Mouse (Mus musculus) WW6 (cell line): ENCODE measurements at regions not wholly inside any gene's neighbourhood (a gene's known extent, or its start where the extent isn't known, plus 50 kb on each side); places are given as distances from the start of the nearest gene placed in this dataset.
"Not testable (repeated sequence)": the region's sequence is repeated elsewhere in the genome, so short reads cannot be mapped to it uniquely, and the experiment has no call there.

Source experiments
- DNase-seq: peaks from one replicate; pipeline ENCODE4 v3.0.0-alpha.2; 2013; ENCODE audit warnings: low read depth, low spot score

DNA sequence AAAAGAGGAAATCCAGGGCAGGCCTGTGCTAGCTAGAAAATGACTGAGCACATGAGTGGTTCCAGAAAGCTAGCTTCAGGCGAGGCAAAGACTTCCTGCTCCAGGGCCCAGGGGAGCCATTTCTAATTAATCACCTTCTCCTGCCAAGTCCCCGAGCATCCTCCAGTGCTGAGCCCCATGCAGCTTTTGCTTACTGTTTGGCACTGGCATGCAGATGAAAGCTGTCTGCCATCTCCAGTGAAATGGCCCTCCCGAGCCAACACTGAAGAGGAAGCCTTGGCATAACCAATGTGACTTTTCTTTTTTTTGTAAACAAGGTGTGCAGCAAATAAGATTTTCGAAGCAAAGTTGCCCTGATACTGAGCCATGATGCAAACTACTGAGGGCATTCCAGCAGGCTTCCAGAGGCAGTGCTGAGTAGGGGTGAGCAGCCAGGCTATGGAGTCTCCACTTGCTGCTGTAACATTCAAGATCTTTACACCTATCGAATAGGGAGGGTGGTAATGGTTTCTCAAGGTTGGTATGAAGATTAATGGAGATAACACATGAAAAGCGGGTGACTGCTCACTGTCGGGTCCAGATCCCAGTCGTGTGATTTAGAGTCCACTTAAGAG lies 125.4 kb upstream of the Immp2l start:
- no peak for DNase-seq

DNA sequence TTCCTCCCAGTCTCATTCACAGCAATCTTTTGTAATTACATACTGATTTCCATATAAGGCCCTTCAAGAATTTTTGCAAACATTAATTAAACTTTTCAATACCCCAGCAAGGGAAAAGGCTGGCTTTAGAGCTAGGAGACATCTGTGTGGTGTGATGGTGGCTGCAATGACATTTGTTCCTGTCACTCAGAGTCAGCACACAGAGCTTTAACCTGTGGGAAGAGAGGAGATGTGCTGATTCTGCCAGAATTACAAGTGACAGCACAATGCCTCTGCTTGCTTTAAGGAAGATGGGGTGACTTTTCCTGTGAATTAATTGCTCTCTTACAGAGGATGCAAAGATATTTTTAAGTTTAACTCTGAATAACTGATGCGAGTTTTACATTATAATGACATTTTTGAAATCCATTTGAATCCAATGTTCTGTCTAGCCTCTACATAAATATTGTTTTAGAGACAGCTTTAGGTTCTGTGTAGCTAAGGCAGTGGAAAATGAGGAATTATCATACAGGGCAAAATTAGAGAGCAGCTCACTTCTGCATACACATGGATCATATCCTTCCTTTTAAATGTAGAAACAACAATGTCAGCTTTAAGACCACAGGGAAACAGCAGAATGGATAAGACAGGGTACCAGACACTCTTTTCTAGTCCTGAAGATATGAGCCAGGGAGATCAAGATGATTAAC lies 118.1 kb upstream of the Immp2l start:
- DNase-seq, result no peak

DNA sequence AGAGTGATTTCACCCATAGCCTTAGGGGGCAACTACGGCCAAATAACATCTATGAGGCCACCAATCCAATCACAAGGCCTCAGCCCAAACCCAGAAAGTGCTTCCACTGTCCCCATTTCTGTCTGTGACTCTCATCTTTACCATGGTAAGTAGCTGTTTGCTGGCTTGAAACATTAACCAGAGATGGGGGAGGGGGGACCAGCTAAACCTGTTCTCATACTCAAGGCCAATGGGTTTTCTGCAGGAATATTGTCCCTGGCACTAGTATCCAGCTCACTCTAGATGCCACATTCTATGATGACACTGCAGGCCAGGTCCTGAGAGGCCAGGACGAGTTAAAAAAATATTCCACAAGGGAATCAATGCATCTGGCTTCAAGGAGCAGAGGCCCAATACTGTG lies 117.1 kb upstream of the Immp2l start:
- DNase-seq, result no peak

GRCm38 (mm10) chr12:40908809-40909795 lies 114.8 kb upstream of the Immp2l start:
- DNase-seq, result no peak

GRCm38 (mm10) chr12:40917486-40917885 lies 106.4 kb upstream of the Immp2l start:
- peak; percentile 62 for DNase-seq

DNA sequence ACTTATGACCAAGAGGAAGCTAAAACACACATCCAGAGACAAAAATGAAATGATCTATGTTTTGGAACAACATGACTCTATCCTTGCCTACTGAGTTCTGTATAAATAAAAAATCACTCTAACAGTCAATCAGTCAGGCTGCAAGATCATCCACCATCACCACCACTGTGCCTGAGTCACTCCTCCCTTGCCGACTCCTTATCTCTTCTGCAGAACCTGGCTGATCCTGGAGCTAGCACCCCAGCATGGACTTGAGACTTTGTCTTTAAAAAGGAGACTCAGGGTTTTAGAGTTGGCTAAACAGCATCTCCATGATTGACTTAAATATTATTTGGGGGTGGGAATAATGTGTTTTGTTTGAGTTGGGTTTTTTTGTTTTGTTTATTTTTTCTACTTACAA lies 101.9 kb upstream of the Immp2l start:
- DNase-seq, result no peak

GRCm38 (mm10) chr12:40926681-40927080 lies 97.2 kb upstream of the Immp2l start:
- no peak for DNase-seq

DNA sequence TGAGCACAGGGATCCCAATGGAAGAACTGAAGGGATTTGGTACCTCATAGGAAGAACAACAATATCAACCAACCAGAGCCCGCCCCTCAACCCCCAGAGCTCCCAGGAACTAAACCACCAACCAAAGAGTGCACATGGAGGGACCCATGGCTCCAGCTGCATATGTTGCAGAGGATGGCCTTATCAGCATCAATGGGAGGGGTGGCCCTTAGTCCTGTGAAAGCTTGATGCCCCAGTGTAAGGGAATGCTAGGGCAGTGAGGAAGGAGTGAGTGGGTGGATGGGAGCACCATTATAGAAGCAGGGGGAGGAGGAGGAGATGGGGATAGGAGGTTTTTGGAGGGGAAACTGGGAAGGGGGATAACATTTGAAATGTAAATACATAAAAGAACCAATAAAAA lies 94.5 kb upstream of the Immp2l start:
- DNase-seq, result not testable (repeated sequence)

GRCm38 (mm10) chr12:40935098-40935759 lies 88.7 kb upstream of the Immp2l start:
- DNase-seq, result no peak

DNA sequence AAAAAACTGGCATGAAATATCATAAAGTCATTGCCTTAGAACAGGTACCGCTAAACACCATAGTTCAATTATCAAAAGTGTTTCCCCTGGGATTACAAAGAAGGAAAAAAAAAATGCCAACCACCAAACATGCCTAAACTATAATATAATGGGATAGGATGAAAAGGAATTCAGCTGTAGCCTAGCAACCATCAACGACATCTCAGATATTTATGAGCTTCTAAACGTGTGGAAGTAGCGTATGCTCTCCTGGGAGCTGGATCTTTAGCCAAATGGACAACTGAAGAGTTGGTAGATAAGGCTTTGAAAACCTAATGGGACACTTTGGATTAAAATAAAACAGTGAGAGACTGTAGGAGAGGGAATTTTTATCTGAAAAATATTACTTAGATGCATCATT lies 86.9 kb upstream of the Immp2l start:
- DNase-seq, result no peak

- no peak for DNase-seq
Observed at GRCm38 (mm10) chr12:40946888-40947287, 77.0 kb upstream of the Immp2l start.

DNA sequence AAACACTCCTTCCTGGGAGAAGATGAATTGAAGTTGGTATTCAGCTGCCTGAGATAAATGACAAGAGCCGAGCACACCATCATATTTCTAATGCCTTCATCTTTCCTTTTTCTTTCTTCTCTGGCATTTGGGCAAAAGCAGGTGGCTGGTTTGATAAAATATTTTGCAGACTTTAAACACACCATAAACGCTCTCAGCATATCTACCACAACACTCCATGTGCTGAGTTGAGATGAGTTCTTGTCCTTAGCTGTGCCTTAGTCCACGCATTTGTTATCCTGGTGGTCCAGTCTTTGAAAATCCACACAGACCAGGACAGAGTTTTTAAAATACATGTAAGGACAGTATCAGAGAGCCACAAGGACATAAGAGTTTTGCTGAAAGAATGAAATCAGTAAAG lies 74.3 kb upstream of the Immp2l start:
- DNase-seq, result no peak

DNA sequence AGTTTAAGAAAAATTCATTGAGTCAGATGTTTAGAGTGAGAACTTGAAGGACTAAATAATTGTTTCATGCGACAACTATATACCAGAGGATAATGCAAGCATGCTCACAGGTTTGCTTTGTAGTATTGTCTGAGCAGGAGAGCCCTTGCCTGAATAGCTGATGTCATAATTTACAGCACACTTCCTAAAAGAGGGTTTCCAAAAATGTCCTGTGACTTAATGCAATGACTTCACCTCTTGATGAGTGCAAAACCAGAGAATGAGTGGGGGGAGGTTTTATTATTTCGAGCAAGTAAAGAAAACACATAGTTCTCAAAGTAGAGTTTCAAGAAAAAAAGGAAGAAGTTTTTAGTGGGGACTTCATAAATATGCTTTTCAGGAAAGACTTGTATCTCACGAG lies 65.4 kb upstream of the Immp2l start:
- no peak for DNase-seq

DNA sequence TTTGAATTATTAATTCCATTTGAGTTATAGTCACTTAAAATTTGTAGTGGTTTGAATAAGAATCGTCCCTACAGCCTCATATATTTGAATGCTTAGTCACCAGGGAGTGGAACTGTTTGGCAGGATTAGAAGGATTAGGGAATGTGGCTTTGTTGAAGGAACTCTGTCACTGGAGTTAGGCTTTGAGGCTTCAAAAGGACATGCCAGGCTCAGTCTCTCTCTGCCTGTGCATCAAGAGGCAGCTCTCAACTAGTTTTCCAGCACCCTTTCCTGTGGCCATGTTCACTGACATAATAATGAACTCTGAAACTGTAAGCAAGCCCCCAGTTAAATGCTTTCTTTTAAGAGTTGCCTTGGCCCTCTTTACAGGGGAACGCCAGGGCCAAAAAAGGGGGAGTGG lies 58.9 kb upstream of the Immp2l start:
- DNase-seq, result no peak

DNA sequence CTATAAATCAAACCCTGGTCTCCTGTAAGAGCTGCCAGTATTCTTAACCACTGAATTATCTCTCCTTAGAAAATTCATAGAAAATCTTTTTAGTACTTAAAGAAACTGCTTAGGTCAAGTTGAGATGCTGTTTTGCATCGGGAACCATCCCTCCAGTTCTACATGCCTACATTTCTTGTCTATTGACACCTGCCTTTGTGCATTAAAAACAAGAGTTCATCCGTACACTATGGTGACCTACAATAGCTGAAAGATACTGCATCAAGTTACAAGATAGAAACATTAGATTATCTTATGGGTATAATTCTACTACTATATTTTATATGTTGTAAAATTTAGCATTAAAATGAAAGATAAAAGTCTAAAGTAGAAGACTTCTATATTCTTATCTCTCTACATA lies 57.6 kb upstream of the Immp2l start:
- no peak for DNase-seq

GRCm38 (mm10) chr12:40966723-40967122 lies 57.2 kb upstream of the Immp2l start:
- DNase-seq, result not testable (repeated sequence)

- DNase-seq, result no peak
Observed at GRCm38 (mm10) chr12:40972844-40973243, 51.0 kb upstream of the Immp2l start.
